Mouse (Mus musculus): ENCODE results near the gene Tex19.2.

- TF ChIP-seq POLR2A (IDR thresholded peaks at IDR 0.05; ENCODE audit: low read depth, low read length) (no peak), CTCF (IDR thresholded peaks at IDR 0.05; ENCODE audit: borderline replicate concordance, insufficient read depth, low read length) (no peak)
Measured at GRCm38 (mm10) chr11:121080330-121080729, 38.1 kb downstream of the Tex19.2 start.
